Mouse (Mus musculus): Measurements from ENCODE around the gene Rbfox2. TPM values are rescaled to one million over a fixed set of nuclear protein-coding genes. Genes with fewer than 3 reads are reported as not detected.

The Rbfox2 gene
- polyA plus RNA-seq, 1 experiment = 6.1 TPM

DNA sequence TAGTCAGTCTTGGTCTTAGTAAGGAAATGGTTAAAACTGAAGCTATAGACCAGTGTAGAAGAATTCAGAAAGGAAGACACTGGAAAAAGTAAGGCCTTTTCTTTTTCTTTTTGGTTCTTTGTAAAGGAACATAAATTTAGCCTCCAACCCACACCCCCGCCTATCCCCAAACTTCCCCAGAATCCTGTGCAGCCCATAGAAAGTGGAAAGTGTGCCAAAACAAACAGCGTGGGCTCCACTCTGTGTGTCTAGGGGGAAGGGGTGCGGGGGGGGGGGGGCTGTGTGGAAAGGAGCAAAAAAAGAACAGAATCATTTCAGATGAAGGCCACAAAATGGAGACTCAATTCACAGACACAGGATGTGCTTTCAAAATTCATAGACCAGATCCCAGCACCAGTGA lies 156.8 kb downstream of the Rbfox2 start:
- Histone ChIP-seq H3K4me3 (replicated peaks; ENCODE audit: control insufficient read depth, low read depth, low read length) (no peak overlapping the region), H3K27ac (ENCODE audit: control insufficient read depth, insufficient read depth, low read depth, low read length, poor library complexity) (no peak overlapping the region), H3K4me1 (ENCODE audit: control insufficient read depth, insufficient read depth, low read length) (0 out of 2 replicates have a peak, but pooled peaks cover 1% of the 10 kb centered on the region)
- TF ChIP-seq POLR2A (IDR thresholded peaks at IDR 0.05; ENCODE audit: borderline replicate concordance, control insufficient read depth, low read depth, low read length) (no peak), CTCF (IDR thresholded peaks at IDR 0.05; ENCODE audit: control insufficient read depth, insufficient read depth, low read length) (no peak)
- 20% methylated on average over 3 of the region's 3 CpGs for WGBS

DNA sequence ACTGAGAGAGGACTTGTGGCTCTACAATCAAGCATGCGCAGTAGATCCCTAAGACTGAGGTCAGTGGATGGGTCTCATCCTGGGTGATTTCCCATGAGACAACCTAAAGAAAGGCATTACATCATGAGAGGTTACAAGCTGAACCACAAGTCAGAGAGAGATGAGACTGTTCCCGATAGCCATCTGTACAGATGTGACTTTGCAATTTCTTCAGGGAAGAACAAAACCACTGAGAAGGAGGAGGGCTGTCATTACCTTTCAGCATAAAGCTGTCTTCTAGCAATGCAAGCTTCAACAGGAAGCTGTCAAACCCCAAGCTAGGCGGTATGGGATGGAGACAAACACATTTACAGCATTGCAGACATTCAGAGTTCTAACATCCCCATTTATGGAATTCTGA lies 157.3 kb downstream of the Rbfox2 start:
- WGBS = 12% methylated on average over 3 of the region's 3 CpGs

DNA sequence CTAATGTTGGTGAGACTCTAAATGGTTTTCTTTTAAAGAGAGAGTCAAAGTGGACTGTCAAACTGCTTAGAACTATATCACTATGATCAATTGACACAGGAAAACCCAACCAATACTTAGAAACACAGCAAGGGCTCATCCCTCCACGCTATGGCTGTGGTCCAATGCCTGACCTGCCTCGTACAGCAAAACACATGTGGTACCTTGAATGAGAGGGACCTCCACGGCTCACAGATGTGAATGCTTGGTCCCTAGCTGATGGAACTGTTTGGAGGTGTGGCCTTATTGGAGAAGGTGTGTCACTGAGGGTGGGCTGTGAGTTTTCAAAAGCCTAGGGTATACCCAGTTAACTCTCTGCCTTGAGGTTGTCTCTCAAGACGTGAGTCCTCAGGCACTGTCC lies 159.9 kb downstream of the Rbfox2 start:
- H3K4me1 ChIP-seq (ENCODE audit: control insufficient read depth, insufficient read depth, low read length) = no peaks in the 10 kb centered on the region

More for the DNA sequence above, 157.3 kb downstream of the Rbfox2 start:
- Histone ChIP-seq H3K27ac (ENCODE audit: control insufficient read depth, insufficient read depth, low read depth, low read length, poor library complexity) (no peak overlapping the region), H3K4me3 (replicated peaks; ENCODE audit: control insufficient read depth, low read depth, low read length) (no peak overlapping the region), H3K4me1 (ENCODE audit: control insufficient read depth, insufficient read depth, low read length) (0 out of 2 replicates have a peak, but pooled peaks cover 1% of the 10 kb centered on the region)
- TF ChIP-seq POLR2A (IDR thresholded peaks at IDR 0.05; ENCODE audit: borderline replicate concordance, control insufficient read depth, low read depth, low read length) (no peak), CTCF (IDR thresholded peaks at IDR 0.05; ENCODE audit: control insufficient read depth, insufficient read depth, low read length) (no peak)

DNA sequence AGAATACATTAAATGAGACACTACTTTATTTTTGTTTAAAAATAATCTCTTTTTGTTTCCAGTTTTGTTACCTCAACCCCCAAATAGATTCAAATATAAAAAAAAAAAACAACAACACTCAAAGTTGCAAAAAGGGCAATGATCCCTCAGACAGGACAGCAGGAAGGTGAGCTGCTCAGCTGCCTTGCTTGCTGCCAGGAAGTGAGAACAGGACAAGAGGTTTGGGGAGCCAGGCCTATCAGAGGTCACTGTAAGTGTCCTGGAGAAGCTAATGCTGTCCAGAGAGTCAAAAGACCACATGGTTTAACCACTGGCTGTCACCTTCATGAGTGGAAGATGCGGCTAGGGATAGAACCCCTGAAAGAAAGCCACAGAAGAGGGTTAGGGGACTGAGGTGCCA lies 161.8 kb downstream of the Rbfox2 start:
- Histone ChIP-seq H3K27ac (ENCODE audit: control insufficient read depth, insufficient read depth, low read depth, low read length, poor library complexity) (no peak overlapping the region), H3K4me3 (replicated peaks; ENCODE audit: control insufficient read depth, low read depth, low read length) (no peak overlapping the region), H3K4me1 (ENCODE audit: control insufficient read depth, insufficient read depth, low read length) (no peaks in the 10 kb centered on the region)
- 87% methylated on average over 1 of the region's 1 CpGs for WGBS
- no peak for TF ChIP-seq POLR2A (IDR thresholded peaks at IDR 0.05; ENCODE audit: borderline replicate concordance, control insufficient read depth, low read depth, low read length)
- no peak for TF ChIP-seq CTCF (IDR thresholded peaks at IDR 0.05; ENCODE audit: control insufficient read depth, insufficient read depth, low read length)

More for the DNA sequence above, 159.9 kb downstream of the Rbfox2 start:
- 79% methylated on average over 4 of the region's 4 CpGs for WGBS
- TF ChIP-seq POLR2A (IDR thresholded peaks at IDR 0.05; ENCODE audit: borderline replicate concordance, control insufficient read depth, low read depth, low read length) (no peak), CTCF (IDR thresholded peaks at IDR 0.05; ENCODE audit: control insufficient read depth, insufficient read depth, low read length) (no peak)
- H3K27ac ChIP-seq (ENCODE audit: control insufficient read depth, insufficient read depth, low read depth, low read length, poor library complexity) = no peak overlapping the region
- no peak overlapping the region for H3K4me3 ChIP-seq (replicated peaks; ENCODE audit: control insufficient read depth, low read depth, low read length)

DNA sequence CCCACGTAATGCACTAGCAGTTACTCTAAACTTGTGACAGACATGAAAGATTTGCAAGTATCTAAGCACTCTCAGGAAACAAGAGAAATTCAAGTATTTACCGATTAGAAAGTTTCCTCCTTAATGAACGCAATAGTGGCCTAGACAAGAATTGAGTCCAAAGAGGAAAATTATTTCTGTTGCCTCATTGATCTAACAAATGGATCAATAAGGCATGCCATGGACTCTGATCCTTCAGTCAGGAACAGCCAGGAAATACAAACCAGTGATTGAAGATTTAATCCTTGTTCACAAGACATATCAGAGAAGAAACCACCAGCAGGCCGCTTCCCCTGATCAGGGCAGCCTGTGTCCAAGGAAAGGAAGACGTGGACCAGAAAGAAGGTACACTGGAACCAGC lies 164.0 kb downstream of the Rbfox2 start:
- Histone ChIP-seq H3K4me3 (replicated peaks; ENCODE audit: control insufficient read depth, low read depth, low read length) (no peak overlapping the region), H3K4me1 (ENCODE audit: control insufficient read depth, insufficient read depth, low read length) (no peaks in the 10 kb centered on the region)
- WGBS = 88% methylated on average over 5 of the region's 5 CpGs

DNA sequence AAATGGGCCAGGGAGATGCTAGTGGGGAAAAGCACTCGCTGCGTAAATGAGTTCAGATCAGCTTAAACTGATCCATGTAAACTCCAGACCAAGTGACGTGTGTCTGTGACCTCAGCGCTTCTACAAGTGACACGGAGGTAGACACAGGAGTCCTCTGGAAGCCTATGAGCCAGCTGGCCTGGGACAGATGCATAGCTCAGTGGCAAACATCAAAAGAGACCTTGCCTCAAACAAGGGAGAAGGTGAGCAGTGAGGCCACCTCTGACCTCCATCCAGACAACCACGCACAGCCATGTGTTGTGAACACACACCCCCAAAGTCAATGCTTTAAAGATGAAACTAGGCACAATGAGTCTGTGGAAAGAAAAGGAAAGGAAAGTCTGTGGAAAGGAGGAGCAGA lies 164.5 kb downstream of the Rbfox2 start:
- Histone ChIP-seq H3K27ac (ENCODE audit: control insufficient read depth, insufficient read depth, low read depth, low read length, poor library complexity) (no peak overlapping the region), H3K4me1 (ENCODE audit: control insufficient read depth, insufficient read depth, low read length) (no peaks in the 10 kb centered on the region), H3K4me3 (replicated peaks; ENCODE audit: control insufficient read depth, low read depth, low read length) (no peak overlapping the region)
- no peak for TF ChIP-seq CTCF (IDR thresholded peaks at IDR 0.05; ENCODE audit: control insufficient read depth, insufficient read depth, low read length)
- TF ChIP-seq POLR2A (IDR thresholded peaks at IDR 0.05; ENCODE audit: borderline replicate concordance, control insufficient read depth, low read depth, low read length) = no peak
- 90% methylated on average over 6 of the region's 6 CpGs for WGBS

More for the DNA sequence above, 164.0 kb downstream of the Rbfox2 start:
- TF ChIP-seq POLR2A (IDR thresholded peaks at IDR 0.05; ENCODE audit: borderline replicate concordance, control insufficient read depth, low read depth, low read length) (no peak), CTCF (IDR thresholded peaks at IDR 0.05; ENCODE audit: control insufficient read depth, insufficient read depth, low read length) (no peak)
- H3K27ac ChIP-seq (ENCODE audit: control insufficient read depth, insufficient read depth, low read depth, low read length, poor library complexity) = no peak overlapping the region

DNA sequence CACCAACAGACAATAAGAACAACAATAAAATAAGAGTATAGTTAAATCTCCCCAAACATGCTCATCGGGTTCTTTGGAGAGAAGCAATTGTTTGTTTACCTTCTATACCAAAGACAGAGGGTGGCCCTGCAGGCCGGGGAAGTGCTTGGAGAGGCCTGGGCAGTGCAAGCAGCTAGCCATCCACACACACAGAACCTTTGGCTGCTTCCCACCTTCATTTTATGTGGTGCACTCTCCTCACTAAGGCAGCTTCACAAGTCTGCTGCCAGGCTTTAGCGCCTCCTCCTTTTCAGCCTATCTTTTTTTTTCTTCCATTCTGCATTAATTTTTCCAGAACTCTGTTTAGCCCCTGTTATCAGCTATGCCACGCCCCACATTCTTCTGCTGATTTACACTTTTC lies 165.1 kb downstream of the Rbfox2 start:
- WGBS = 76% methylated on average over 4 of the region's 4 CpGs
- H3K4me3 ChIP-seq (replicated peaks; ENCODE audit: control insufficient read depth, low read depth, low read length) = no peak overlapping the region
- H3K27ac ChIP-seq (ENCODE audit: control insufficient read depth, insufficient read depth, low read depth, low read length, poor library complexity) = no peak overlapping the region
- TF ChIP-seq CTCF (IDR thresholded peaks at IDR 0.05; ENCODE audit: control insufficient read depth, insufficient read depth, low read length) = no peak
- no peak for TF ChIP-seq POLR2A (IDR thresholded peaks at IDR 0.05; ENCODE audit: borderline replicate concordance, control insufficient read depth, low read depth, low read length)
- H3K4me1 ChIP-seq (ENCODE audit: control insufficient read depth, insufficient read depth, low read length) = no peaks in the 10 kb centered on the region

DNA sequence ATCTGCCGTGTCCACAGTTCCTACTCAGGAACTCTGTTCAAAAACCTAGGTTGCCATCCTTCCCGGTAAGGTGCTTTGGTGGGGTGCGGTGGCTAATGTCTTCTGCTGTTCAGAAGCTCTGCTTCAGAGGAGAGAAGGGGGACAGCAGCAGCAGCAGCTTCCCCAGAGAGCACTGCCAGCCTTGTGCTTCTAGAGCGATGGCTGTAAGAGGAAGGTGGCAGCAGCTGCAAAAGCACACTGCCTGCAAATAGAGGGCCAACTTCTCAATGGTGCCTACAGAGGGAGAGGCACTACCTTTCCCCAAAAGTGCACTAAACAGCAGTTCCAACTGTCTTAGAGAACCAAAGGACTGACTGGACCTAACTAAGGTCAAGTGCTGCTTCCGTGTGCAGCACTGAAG lies 168.5 kb downstream of the Rbfox2 start:
- no peaks in the 10 kb centered on the region for H3K4me1 ChIP-seq (ENCODE audit: control insufficient read depth, insufficient read depth, low read length)
- H3K4me3 ChIP-seq (replicated peaks; ENCODE audit: control insufficient read depth, low read depth, low read length) = no peak overlapping the region
- H3K27ac ChIP-seq (ENCODE audit: control insufficient read depth, insufficient read depth, low read depth, low read length, poor library complexity) = no peak overlapping the region
- 78% methylated on average over 5 of the region's 5 CpGs for WGBS
- TF ChIP-seq POLR2A (IDR thresholded peaks at IDR 0.05; ENCODE audit: borderline replicate concordance, control insufficient read depth, low read depth, low read length) = no peak
- no peak for TF ChIP-seq CTCF (IDR thresholded peaks at IDR 0.05; ENCODE audit: control insufficient read depth, insufficient read depth, low read length)

DNA sequence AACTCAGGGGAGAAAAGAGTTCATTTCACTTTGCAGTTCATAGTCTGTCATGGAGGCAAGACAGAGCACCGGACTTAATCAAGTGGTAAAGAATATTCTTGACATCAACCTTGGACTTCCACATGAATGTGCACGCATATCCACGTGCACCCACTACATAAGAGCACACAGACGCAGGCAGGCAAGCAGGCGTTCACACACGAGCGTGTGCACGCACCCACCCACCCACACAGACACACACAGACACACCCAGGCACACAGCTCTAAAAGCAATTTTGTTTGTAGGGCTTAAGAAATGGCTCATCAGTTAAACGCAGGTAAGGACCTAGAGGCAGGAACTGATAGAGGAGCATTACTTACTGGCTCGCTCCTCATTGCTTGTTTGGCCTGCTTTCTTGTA lies 172.3 kb downstream of the Rbfox2 start:
- TF ChIP-seq POLR2A (IDR thresholded peaks at IDR 0.05; ENCODE audit: borderline replicate concordance, control insufficient read depth, low read depth, low read length) (no peak), CTCF (IDR thresholded peaks at IDR 0.05; ENCODE audit: control insufficient read depth, insufficient read depth, low read length) (no peak)
- Histone ChIP-seq H3K4me3 (replicated peaks; ENCODE audit: control insufficient read depth, low read depth, low read length) (no peak overlapping the region), H3K4me1 (ENCODE audit: control insufficient read depth, insufficient read depth, low read length) (no peaks in the 10 kb centered on the region), H3K27ac (ENCODE audit: control insufficient read depth, insufficient read depth, low read depth, low read length, poor library complexity) (no peak overlapping the region)
- 84% methylated on average over 10 of the region's 10 CpGs for WGBS

Data from bone marrow, adult 2 months (tissue).